Mouse (Mus musculus) lung, postnatal 0 days (tissue): ENCODE results near the gene Dlg4. TPM values are rescaled to one million over a fixed set of nuclear protein-coding genes. Genes with fewer than 3 reads are reported as not detected.
A peak's percentile ranks its signal among the peaks of the same experiment; 100 is the strongest.

Experiments
- ATAC-seq: fragments of 200-750 bp; cut with Nextera tagmentation; 2 replicates; pipeline ENCODE4 v1.8.0; 2017; ENCODE audit warnings: moderate library complexity
- DNase-seq: peaks from one replicate; pipeline ENCODE4 v3.0.0-alpha.2; 2016; ENCODE audit warnings: low spot score
- H3K27ac ChIP-seq: fragments of 300-500 bp; sonication (generic); 2 replicates; pipeline ENCODE4 v1.5.1; 2014; ENCODE audit warnings: antibody characterized with exemption, mild to moderate bottlenecking, low read length, mixed read lengths
- H3K27me3 ChIP-seq: fragments of 300-500 bp; sonication (generic); replicated peaks from 2 replicates; pipeline ENCODE4 v1.6.1; 2014; ENCODE audit warnings: low read length, mixed read lengths; ENCODE audit not compliant: insufficient read depth
- H3K36me3 ChIP-seq: fragments of 300-500 bp; sonication (generic); 2 replicates; pipeline ENCODE4 v1.6.1; 2014; ENCODE audit warnings: low read length, mixed read lengths; ENCODE audit not compliant: insufficient read depth
- H3K4me1 ChIP-seq: fragments of 300-500 bp; sonication (generic); 2 replicates; pipeline ENCODE4 v1.6.1; 2014; ENCODE audit warnings: antibody characterized with exemption, low read depth, low read length, mixed read lengths; ENCODE audit not compliant: insufficient read depth
- H3K4me2 ChIP-seq: fragments of 300-500 bp; sonication (generic); replicated peaks from 2 replicates; pipeline ENCODE4 v1.6.1; 2014; ENCODE audit warnings: low read depth, mild to moderate bottlenecking, low read length, moderate library complexity, mixed read lengths
- H3K4me3 ChIP-seq: fragments of 300-500 bp; sonication (generic); 2 replicates; pipeline ENCODE4 v1.5.1; 2014; ENCODE audit warnings: low read depth, low read length
- H3K9ac ChIP-seq: fragments of 300-500 bp; sonication (generic); replicated peaks from 2 replicates; pipeline ENCODE4 v1.6.1; 2014; ENCODE audit warnings: low read depth, mild to moderate bottlenecking
- H3K9me3 ChIP-seq: fragments of 300-500 bp; sonication (generic); 2 replicates; pipeline ENCODE4 v1.6.1; 2016; ENCODE audit warnings: low read length, mixed read lengths
- CTCF ChIP-seq: IDR thresholded peaks from 2 replicates; pipeline ENCODE4 v1.5.1; 2016; ENCODE audit warnings: antibody characterized with exemption, mild to moderate bottlenecking
- EP300 ChIP-seq: IDR thresholded peaks from 2 replicates; pipeline ENCODE4 v1.6.1; 2016; ENCODE audit warnings: antibody characterized with exemption, mild to moderate bottlenecking, control low read depth
- WGBS: fragments of 180-500 bp; shearing (Covaris S2); extraction: QIAGEN DNeasy Blood & Tissue Kit; methylation state at CpG from one replicate; pipeline ENCODE4 v1.1.7; 2014; 5-methylcytosine and 5-hydroxymethylcytosine counted together
- polyA plus RNA-seq: library from polyadenylated mRNA; unstranded; fragments of >200 nt; fragmentation: Nextera tagmentation; extraction: Ambion mirVana; gene quantifications from 2 replicates; pipeline ENCODE4 v1.2.1, GENCODE M21; 2015

Dlg4 gene
- 2.0 and 2.1 TPM in 2 replicates for polyA plus RNA-seq

DNA sequence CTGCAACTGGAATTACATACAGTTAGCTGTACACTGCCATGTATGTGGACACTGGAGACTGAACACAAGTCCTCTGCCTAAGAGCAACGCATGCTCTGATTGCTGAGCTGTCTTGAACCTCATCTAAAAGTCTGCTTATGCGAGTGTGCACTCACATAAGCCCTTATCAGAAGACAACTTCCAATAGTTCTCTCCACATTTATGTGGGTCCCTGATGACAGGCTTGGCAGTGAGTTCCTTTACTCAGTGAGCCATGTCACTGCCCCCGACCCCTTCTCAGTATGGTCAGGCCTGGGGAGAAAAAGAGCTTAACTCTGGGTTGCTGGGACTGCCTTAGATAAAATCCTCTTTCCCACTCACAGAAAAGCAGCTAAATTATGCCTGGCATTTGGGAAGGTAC, at the start of gene Dlg4:
Gene Dlg4 (plus strand): TSS at position 274 of the 400 bp plus-strand sequence.
- Histone ChIP-seq H3K27me3 (no peaks in the 10 kb centered on the region), H3K4me2 (peak within 1 kb of the TSS; percentile 70), H3K27ac (no peak within 1 kb of the TSS), H3K4me1 (peaks cover 13% of the 10 kb centered on the region), H3K4me3 (no peak within 1 kb of the TSS), H3K36me3 (peaks cover 8% of the 10 kb centered on the region; the same call in 1 of the 2 replicates), H3K9ac (no peak within 1 kb of the TSS), H3K9me3 (no peaks in the 10 kb centered on the region)
- no peak for DNase-seq
- no peak for ATAC-seq
- WGBS, result 64% methylated on average over 3 of the region's 3 CpGs
- TF ChIP-seq EP300 (no peak), CTCF (no peak)

DNA sequence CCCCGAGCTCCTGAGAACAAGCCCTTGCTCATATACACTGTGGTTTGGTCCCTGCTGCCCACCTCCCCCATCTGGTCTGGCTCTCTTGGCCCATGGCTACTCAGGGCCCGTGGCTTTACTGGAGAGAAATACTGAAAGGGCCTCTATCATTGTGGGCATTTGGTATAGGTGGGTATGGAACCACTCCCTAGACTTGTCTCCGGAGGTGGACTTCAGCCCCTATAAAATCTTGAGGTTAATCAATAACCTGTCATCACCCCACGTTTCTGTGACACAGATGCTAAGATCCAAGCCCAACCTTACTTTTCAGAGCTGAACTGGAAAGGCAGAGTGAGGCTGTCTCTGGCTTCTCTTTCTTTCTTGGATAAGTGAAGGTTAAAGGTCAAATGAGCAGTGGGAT, 47.9 kb upstream of the Dlg4 start:
- 72% methylated on average over 4 of the region's 4 CpGs for WGBS
- no peak for DNase-seq
- no peak overlapping the region for H3K27ac ChIP-seq

DNA sequence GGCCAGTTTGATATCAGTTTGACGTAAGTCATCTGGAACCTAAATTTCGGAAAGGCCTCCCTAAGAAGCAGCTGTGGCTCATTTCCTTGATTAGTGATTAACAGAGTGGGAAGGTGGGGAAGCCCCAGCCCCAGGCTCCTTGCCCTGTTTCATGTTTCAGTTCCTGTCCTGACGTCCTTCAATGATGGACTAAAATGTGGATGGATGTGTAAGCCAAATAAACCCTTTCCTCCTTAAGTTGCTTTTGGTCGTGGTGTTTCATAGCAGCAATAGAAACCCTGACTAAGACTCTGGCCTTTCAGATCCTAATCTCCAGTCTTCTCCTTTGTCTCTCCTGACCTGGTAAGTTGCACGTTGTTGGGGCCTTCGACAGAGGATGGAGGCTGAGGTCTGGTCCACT, 46.5 kb upstream of the Dlg4 start:
- Histone ChIP-seq H3K36me3 (peaks cover 27% of the 10 kb centered on the region), H3K27me3 (peaks cover 9% of the 10 kb centered on the region), H3K27ac (no peak overlapping the region), H3K4me3 (no peak overlapping the region), H3K4me1 (no peaks in the 10 kb centered on the region), H3K9ac (no peak overlapping the region), H3K9me3 (no peaks in the 10 kb centered on the region), H3K4me2 (no peak overlapping the region)
- DNase-seq (no peak), ATAC-seq (no peak)
- TF ChIP-seq CTCF (no peak), EP300 (no peak)
- 72% methylated on average over 6 of the region's 6 CpGs for WGBS

More for the DNA sequence above, 47.9 kb upstream of the Dlg4 start:
- H3K36me3 ChIP-seq, result peaks cover 15% of the 10 kb centered on the region
- no peaks in the 10 kb centered on the region for H3K4me1 ChIP-seq
- ATAC-seq, result no peak
- no peak overlapping the region for H3K4me3 ChIP-seq
- peaks cover 16% of the 10 kb centered on the region for H3K27me3 ChIP-seq
- TF ChIP-seq CTCF (no peak), EP300 (no peak)
- no peak overlapping the region for H3K4me2 ChIP-seq
- H3K9me3 ChIP-seq, result no peaks in the 10 kb centered on the region
- H3K9ac ChIP-seq, result no peak overlapping the region

DNA sequence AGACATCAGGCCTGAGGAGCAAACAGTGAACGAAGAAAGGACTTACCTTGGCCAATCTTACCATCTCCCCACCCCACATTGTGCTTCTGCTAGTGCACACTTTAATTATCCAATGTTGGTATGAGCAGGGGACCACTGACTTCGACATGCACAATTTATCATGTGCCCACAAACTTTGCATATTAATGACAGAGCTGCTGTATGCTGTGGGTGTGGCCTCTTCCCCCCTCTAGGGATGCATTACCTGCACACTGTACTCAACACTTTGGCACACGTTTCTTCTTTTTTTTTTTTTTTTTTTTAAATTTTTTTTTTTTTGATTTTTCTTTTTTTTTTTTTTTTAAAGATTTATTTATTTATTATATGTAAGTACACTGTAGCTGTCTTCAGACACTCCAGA, 46.0 kb upstream of the Dlg4 start:
- H3K4me3 ChIP-seq, result no peak overlapping the region
- no peaks in the 10 kb centered on the region for H3K4me1 ChIP-seq
- no peak overlapping the region for H3K9ac ChIP-seq
- no peak for TF ChIP-seq EP300
- no peak for TF ChIP-seq CTCF
- peaks cover 29% of the 10 kb centered on the region for H3K36me3 ChIP-seq
- H3K4me2 ChIP-seq, result no peak overlapping the region
- DNase-seq, result no peak
- no peak overlapping the region for H3K27ac ChIP-seq
- H3K9me3 ChIP-seq, result no peaks in the 10 kb centered on the region
- 0 out of 2 replicates have a peak, but pooled peaks cover 5% of the 10 kb centered on the region for H3K27me3 ChIP-seq
- no peak for ATAC-seq
- WGBS, result 77% methylated on average over 3 of the region's 3 CpGs

DNA sequence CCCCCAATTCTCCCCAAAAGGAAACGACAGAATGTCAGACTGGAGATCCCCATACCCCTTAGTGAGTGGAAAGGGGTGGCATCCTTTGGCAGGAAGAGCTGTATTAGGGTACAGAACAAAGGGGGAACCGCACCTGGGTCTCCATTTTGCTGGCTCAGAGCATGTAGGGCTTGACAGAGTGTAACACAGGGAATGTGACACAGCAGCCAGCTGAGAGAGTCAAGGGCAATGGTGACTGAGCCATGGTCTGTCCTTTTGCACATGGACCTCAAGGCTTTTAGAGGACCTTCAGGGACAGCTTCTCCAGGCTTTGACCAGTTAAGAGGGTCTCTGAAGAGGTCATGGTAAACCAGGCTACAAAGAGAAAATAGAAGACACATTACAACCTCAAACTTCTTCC, 41.8 kb upstream of the Dlg4 start:
- no peaks in the 10 kb centered on the region for H3K27me3 ChIP-seq
- H3K4me3 ChIP-seq, result no peak overlapping the region
- 88% methylated on average over 2 of the region's 2 CpGs for WGBS
- peaks cover 6% of the 10 kb centered on the region; the same call in 1 of the 2 replicates for H3K4me1 ChIP-seq
- no peak overlapping the region for H3K4me2 ChIP-seq
- DNase-seq, result no peak
- H3K9me3 ChIP-seq, result no peaks in the 10 kb centered on the region
- no peak overlapping the region for H3K9ac ChIP-seq
- peaks cover 28% of the 10 kb centered on the region for H3K36me3 ChIP-seq
- H3K27ac ChIP-seq, result no peak overlapping the region
- TF ChIP-seq EP300 (no peak), CTCF (no peak)
- no peak for ATAC-seq

DNA sequence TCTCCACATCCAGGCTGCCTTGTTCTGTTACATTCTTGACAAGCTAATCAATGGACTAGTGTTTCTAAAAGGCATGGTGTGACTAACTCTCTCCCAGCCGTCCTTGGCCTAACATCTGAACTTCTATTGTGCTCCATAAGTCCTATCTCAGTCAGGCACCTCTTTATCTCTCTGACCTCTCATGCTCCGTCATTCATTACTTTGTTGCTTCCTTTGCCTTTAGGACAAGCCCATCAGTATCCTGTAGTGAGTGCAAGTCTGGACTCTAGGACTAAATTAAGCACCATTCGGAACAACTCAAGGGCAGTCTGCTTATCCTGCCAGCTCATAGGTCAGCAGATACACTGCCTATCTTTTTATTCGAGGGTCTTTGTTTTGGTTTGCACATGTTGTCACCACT, 40.5 kb upstream of the Dlg4 start:
- Histone ChIP-seq H3K4me3 (no peak overlapping the region), H3K4me1 (peaks cover 6% of the 10 kb centered on the region; the same call in 1 of the 2 replicates), H3K27me3 (no peaks in the 10 kb centered on the region), H3K27ac (no peak overlapping the region), H3K9me3 (no peaks in the 10 kb centered on the region), H3K9ac (no peak overlapping the region), H3K36me3 (peaks cover 23% of the 10 kb centered on the region; the same call in 1 of the 2 replicates), H3K4me2 (no peak overlapping the region)
- ATAC-seq, result no peak
- WGBS, result 83% methylated on average over 4 of the region's 4 CpGs
- no peak for DNase-seq
- TF ChIP-seq CTCF (no peak), EP300 (no peak)

DNA sequence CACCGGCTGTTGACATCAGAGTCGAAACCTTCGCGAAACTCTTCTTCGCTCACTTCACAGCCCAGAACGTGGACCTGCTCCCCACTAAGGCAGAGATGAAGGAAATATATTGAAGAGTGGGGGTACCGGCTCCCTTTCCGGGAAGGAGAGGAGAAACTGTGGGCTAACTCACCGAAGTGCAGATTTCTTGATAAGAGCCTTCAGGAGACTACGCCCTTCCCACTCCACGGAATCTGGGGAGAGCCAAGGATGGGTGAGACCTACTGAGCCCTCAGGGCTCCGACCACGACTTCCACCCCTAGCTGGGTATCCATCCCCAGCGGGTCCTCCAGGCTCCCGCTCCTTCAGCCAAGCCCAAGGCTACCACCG, 36.9 kb upstream of the Dlg4 start:
- Histone ChIP-seq H3K27ac (peak overlapping the region; percentile 97), H3K9me3 (no peaks in the 10 kb centered on the region), H3K4me3 (peak overlapping the region; percentile 93), H3K36me3 (peaks cover 17% of the 10 kb centered on the region; the same call in 1 of the 2 replicates), H3K4me2 (peak overlapping the region; percentile 94), H3K4me1 (peaks cover 22% of the 10 kb centered on the region; the same call in 1 of the 2 replicates), H3K27me3 (no peaks in the 10 kb centered on the region), H3K9ac (peak overlapping the region; percentile 90)
- 4% methylated on average over 16 of the region's 16 CpGs for WGBS
- DNase-seq (no peak), ATAC-seq (no peak)
- TF ChIP-seq CTCF, result no peak
- TF ChIP-seq EP300, result no peak; the same call in 1 of the 2 replicates
